ENCODE assay signal across 9 mouse cellular contexts in the genomic region with DNA sequence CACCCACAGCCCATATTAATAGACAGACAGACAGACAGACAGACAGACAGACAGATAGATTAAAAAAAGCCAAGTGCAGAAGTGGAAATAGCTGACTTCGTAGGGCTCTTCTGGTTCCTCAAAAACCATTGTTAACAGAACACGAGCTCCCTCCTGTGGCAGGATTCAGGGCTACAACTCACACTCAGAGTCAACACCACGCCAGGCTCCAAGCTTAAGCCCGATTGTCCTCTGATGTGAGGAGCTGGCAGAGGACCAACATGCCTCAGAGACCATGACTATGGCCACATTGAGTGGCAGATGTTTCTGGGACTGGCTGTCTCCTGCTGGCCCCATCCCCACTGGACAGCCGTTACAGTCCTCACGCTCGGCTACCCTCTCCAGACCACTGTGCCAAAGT. TPM values are rescaled to one million over a fixed set of nuclear protein-coding genes. Genes with fewer than 3 reads are reported as not detected.
DNase-seq lines count a peak whose midpoint lies in the region; ATAC-seq lines count a peak whose summit lies in the region.
"Had no signal": no experiment of that assay in that cellular context is flagged by ENCODE, and none has a peak within 500 bp of the region (broad histone marks: within the 10 kb centered on the region; RNA-seq: fewer than 3 reads in every experiment).

No protein-coding gene starts in this region.

- WGBS in embryonic facial prominence, embryonic 14.5 days: 48% methylated on average over 5 of the region's 7 CpGs
- 19% methylated on average over 7 of the region's 7 CpGs for WGBS in hindbrain, embryonic 16.5 days
- 38% methylated on average over 7 of the region's 7 CpGs for WGBS in limb, embryonic 11.5 days

- H3K36me3 ChIP-seq in embryonic facial prominence, embryonic 14.5 days (ENCODE audit: control insufficient read depth, insufficient read depth, low read length): no peaks in the 10 kb centered on the region
- H3K36me3 ChIP-seq in hindbrain, embryonic 16.5 days (ENCODE audit: control insufficient read depth, insufficient read depth, low read length): no peaks in the 10 kb centered on the region
- H3K36me3 ChIP-seq in limb, embryonic 11.5 days (ENCODE audit: control insufficient read depth, insufficient read depth, low read length): no peaks in the 10 kb centered on the region
- H3K36me3 ChIP-seq: limb, embryonic 12.5 days had no signal

- H3K9ac ChIP-seq in embryonic facial prominence, embryonic 14.5 days (ENCODE audit: low read depth, low read length): no peak overlapping the region
- no peak overlapping the region for H3K9ac ChIP-seq in hindbrain, embryonic 16.5 days (ENCODE audit: low read depth, low read length)
- H3K9ac ChIP-seq in limb, embryonic 11.5 days (ENCODE audit: low read length): no peak overlapping the region
- H3K9ac ChIP-seq: limb, embryonic 12.5 days had no signal

- H3K27me3 ChIP-seq in embryonic facial prominence, embryonic 14.5 days (replicated peaks; ENCODE audit: control insufficient read depth, insufficient read depth, low read length): peaks cover 45% of the 10 kb centered on the region
- peaks cover 5% of the 10 kb centered on the region; the same call in 1 of the 2 replicates for H3K27me3 ChIP-seq in hindbrain, embryonic 16.5 days (replicated peaks; ENCODE audit: control insufficient read depth, insufficient read depth, low read length)
- H3K27me3 ChIP-seq in limb, embryonic 11.5 days (ENCODE audit: control insufficient read depth, insufficient read depth, low read length): peaks cover 40% of the 10 kb centered on the region

- H3K4me1 ChIP-seq in embryonic facial prominence, embryonic 14.5 days (ENCODE audit: control insufficient read depth, insufficient read depth, low read length): no peaks in the 10 kb centered on the region; the same call in 1 of the 2 replicates
- H3K4me1 ChIP-seq in hindbrain, embryonic 16.5 days (ENCODE audit: control insufficient read depth, insufficient read depth, low read depth, low read length): peaks cover 22% of the 10 kb centered on the region
- H3K4me1 ChIP-seq in limb, embryonic 11.5 days (ENCODE audit: control insufficient read depth, insufficient read depth, low read length): peaks cover 3% of the 10 kb centered on the region; the same call in 1 of the 2 replicates

- ATAC-seq in embryonic facial prominence, embryonic 14.5 days (ENCODE audit: low read depth): no peak
- peak; percentile 46; the same call in 1 of the 2 replicates for ATAC-seq in hindbrain, embryonic 16.5 days
- no peak for ATAC-seq in limb, embryonic 11.5 days (ENCODE audit: insufficient number of reproducible peaks, low FRiP score, low TSS enrichment, low read depth)

- H3K9me3 ChIP-seq in embryonic facial prominence, embryonic 14.5 days (ENCODE audit: control insufficient read depth, low read length): no peaks in the 10 kb centered on the region
- H3K9me3 ChIP-seq in hindbrain, embryonic 16.5 days (ENCODE audit: control insufficient read depth, low read length): no peaks in the 10 kb centered on the region
- no peaks in the 10 kb centered on the region for H3K9me3 ChIP-seq in limb, embryonic 11.5 days (ENCODE audit: control insufficient read depth, low read length)
- H3K9me3 ChIP-seq: limb, embryonic 12.5 days had no signal

- no peak overlapping the region for H3K4me3 ChIP-seq in embryonic facial prominence, embryonic 14.5 days (ENCODE audit: low read depth, low read length)
- H3K4me3 ChIP-seq in hindbrain, embryonic 16.5 days (ENCODE audit: low read length): no peak overlapping the region
- H3K4me3 ChIP-seq in limb, embryonic 11.5 days (ENCODE audit: low read depth, low read length): no peak overlapping the region
- H3K4me3 ChIP-seq: limb, embryonic 12.5 days had no signal

- H3K4me2 ChIP-seq in embryonic facial prominence, embryonic 14.5 days (ENCODE audit: low read depth, low read length): no peak overlapping the region
- H3K4me2 ChIP-seq in hindbrain, embryonic 16.5 days (ENCODE audit: low read length): no peak overlapping the region
- H3K4me2 ChIP-seq in limb, embryonic 11.5 days (ENCODE audit: low read depth, severe bottlenecking): no peak overlapping the region
- H3K4me2 ChIP-seq: limb, embryonic 12.5 days had no signal

- DNase-seq in urinary bladder, postnatal 14 days (ENCODE audit: low spot score): peak; percentile 40
- DNase-seq in urinary bladder, postnatal 4 days (ENCODE audit: low spot score in 2 of 2): no peak
- peak; percentile 90 for DNase-seq in brain, adult 2 months (ENCODE audit: low read depth, low spot score)
- peak; percentile 65 for DNase-seq in embryonic facial prominence, embryonic 14.5 days (ENCODE audit: low spot score)
- peak; percentile 86 for DNase-seq in limb, embryonic 11.5 days (ENCODE audit: low spot score)
- peak; percentile 78 for DNase-seq in right cerebral cortex, postnatal 25 days

- H3K27ac ChIP-seq in embryonic facial prominence, embryonic 14.5 days (replicated peaks; ENCODE audit: low read depth, low read length): no peak overlapping the region
- H3K27ac ChIP-seq in hindbrain, embryonic 16.5 days (ENCODE audit: low read depth, low read length): no peak overlapping the region
- no peak overlapping the region for H3K27ac ChIP-seq in limb, embryonic 11.5 days (replicated peaks; ENCODE audit: low read depth, low read length)
- H3K27ac ChIP-seq: limb, embryonic 12.5 days had no signal

RNA-seq across cellular contexts. Expression of a gene that starts 7.0 kb away (rescaled TPM):
- polyA plus RNA-seq in embryonic facial prominence, embryonic 14.5 days (2014; fragmentation: Nextera tagmentation; extraction: Ambion mirVana): 0.42 and 1.3 TPM in 2 replicates
- 0.65 and 0.72 TPM in 2 replicates for polyA plus RNA-seq in hindbrain, embryonic 16.5 days (2015; fragmentation: Nextera tagmentation; extraction: Ambion mirVana)
- not detected in 2 replicates for polyA plus RNA-seq in limb, embryonic 11.5 days (2014; fragmentation: Nextera tagmentation; extraction: Ambion mirVana)

RNA-seq across cellular contexts. Expression of a gene that starts 33.3 kb away (rescaled TPM):
- 8.8 and 9.2 TPM in 2 replicates for polyA plus RNA-seq in embryonic facial prominence, embryonic 14.5 days (2014; fragmentation: Nextera tagmentation; extraction: Ambion mirVana)
- 138 and 143 TPM in 2 replicates for polyA plus RNA-seq in hindbrain, embryonic 16.5 days (2015; fragmentation: Nextera tagmentation; extraction: Ambion mirVana)
- polyA plus RNA-seq in limb, embryonic 11.5 days (2014; fragmentation: Nextera tagmentation; extraction: Ambion mirVana): 0.95 and 1.1 TPM in 2 replicates

RNA-seq across cellular contexts. Expression of a gene that starts 50.7 kb away (rescaled TPM):
- not detected in 2 replicates for polyA plus RNA-seq in embryonic facial prominence, embryonic 14.5 days (2014; fragmentation: Nextera tagmentation; extraction: Ambion mirVana)
- polyA plus RNA-seq in hindbrain, embryonic 16.5 days (2015; fragmentation: Nextera tagmentation; extraction: Ambion mirVana): not detected in 2 replicates
- polyA plus RNA-seq in limb, embryonic 11.5 days (2014; fragmentation: Nextera tagmentation; extraction: Ambion mirVana): not detected in 2 replicates
- polyA plus RNA-seq: limb, embryonic 12.5 days; stomach, embryonic 16.5 days had no signal

Comparison
In these comparisons a context has a peak if more than half of its experiments do, and no peak if none do; other contexts are left out.
1. DNase-seq: peak in urinary bladder, postnatal 14 days (single experiment), brain, adult 2 months (single experiment), embryonic facial prominence, embryonic 14.5 days (single experiment), limb, embryonic 11.5 days (single experiment) and right cerebral cortex, postnatal 25 days (single experiment); none in urinary bladder, postnatal 4 days (0 of 2).
2. RNA of a gene that starts 33.3 kb away (polyA plus RNA-seq): 138 to 143 TPM in hindbrain, embryonic 16.5 days; 8.8 to 9.2 TPM in embryonic facial prominence, embryonic 14.5 days and 0.95 to 1.1 TPM in limb, embryonic 11.5 days; every median in the first group is over 10 times any median in the second.